Mouse (Mus musculus) megakaryocyte-erythroid progenitor cell, adult 5-6 weeks (primary cell): Measurements from ENCODE around the gene Cenpt. TPM values are rescaled to one million over a fixed set of nuclear protein-coding genes. Genes with fewer than 3 reads are reported as not detected.

Experiments
- ATAC-seq: replicated peaks from 2 replicates; pipeline ENCODE4 v1.8.0; 2016; ENCODE audit warnings: mild to moderate bottlenecking, inconsistent platforms; ENCODE audit not compliant: severe bottlenecking, poor library complexity, low FRiP score, low TSS enrichment
- total RNA-seq, 2 experiments: library from RNA; stranded (forward) in 1 of 2; stranded (reverse) in 1 of 2; fragments of 200-1000, 215-1000 nt in 1 of 2; fragments of >200 nt in 1 of 2; fragmentation: Nextera tagmentation in 1 of 2; gene quantifications; 2 replicates each; pipeline ENCODE4 v1.2.3; 2014 to 2017

The Cenpt gene
- total RNA-seq, 2 experiments from 2014 or later = 14.2 to 47.6 TPM

DNA sequence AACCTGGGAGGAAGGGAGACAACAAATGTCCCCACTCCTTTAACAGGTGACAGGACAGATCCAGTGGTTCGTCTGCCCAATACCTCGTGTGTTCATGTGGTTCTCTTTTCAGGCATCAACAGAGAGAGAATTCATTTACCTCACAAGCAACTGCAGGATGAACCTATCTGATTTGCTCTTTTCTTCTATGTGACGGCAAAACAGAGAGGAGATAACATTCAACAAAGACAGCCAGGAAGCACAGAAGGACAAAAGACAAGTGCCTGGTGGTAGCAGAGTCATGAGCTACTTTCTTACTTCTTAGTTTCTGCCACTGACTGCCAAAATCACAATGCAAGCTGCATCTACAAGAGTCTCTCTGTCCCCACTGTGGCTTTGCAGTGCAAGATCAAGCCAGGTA lies 41.5 kb downstream of the Cenpt start:
- ATAC-seq = 0 out of 2 replicates have a peak, but pooled peaks have one; percentile 31

DNA sequence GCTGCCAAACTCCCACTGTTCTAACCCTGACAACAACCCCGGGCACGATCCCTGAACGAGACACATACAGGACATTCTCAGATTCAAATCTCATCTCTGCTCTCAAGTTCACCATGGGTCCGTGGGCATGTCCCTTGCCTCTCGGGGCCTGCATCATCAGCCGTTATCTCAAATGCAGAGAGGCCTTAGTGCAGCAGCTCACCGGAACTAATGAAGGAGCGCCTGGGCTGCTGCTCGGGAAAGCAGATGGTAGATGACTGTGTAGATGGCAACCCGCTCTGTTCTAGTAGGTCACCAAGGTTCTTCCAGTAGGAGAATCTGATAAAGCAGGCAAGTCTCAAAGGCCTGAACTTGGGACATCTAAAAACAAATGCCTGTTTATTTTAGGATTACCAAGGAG lies 42.0 kb downstream of the Cenpt start:
- peak; percentile 56 for ATAC-seq

DNA sequence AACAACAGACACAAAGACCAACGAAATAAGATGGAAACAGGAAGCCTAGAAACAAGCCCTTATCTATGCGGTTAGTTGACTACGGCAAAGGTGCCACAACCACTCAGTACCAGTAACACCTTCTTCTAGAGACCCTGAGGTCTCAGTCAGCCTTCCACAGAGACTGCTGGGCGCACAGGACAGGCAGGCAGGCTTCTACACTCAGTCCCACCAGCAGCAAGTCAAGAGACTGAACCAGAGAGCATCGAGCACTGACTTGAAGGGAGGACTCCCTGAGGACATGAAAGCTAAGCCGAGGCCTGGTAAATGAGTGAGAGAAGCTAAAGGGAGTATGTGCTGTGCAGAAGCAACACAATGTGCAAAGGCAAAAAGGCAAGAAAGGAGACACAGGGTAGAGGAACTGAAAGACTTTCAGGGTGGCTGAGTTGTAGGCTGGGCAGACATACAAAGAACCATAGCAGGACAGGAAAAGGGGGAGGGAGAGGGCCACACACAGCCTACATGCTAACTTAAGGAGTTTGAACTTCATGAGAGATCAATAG lies 42.8 kb downstream of the Cenpt start:
- no peak for ATAC-seq

DNA sequence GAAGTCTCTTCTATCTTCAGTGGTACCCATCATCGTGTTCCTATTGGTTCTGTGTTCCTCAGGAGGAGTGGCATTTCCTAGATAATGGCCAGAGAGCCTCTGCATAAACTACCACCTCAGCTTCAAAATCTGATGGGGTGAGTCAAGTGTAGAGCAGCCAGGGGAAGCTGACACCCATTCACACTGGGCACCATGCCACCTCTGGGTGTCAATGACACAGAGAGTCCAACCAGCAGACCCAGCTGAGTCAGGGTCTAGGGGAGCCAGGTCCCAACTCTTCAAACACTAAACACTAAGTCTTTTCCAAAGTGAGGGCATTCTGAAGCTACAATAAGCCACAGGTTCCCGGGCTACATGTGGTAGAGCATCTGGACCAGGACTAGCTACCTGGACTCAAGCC lies 44.6 kb downstream of the Cenpt start:
- peak; percentile 48 for ATAC-seq

DNA sequence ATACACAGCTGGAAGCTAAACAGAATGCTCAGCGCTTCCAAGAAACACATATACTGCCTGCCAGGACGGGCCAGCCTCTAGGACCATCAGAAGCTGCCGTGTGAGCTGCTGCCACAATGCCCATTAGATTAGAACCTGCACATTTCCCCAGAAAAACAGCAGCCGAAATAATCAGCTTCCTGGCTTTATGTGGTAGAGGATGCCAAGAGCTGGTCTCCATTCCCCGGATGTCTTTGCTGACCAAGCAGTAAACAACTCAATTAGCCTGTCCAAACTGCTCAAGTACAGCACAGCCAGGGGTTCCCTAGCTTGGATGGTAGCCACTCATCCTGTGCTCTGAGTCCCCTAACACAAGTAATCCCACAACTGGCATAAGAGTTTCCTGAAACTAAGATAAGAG lies 45.3 kb downstream of the Cenpt start:
- no peak for ATAC-seq

DNA sequence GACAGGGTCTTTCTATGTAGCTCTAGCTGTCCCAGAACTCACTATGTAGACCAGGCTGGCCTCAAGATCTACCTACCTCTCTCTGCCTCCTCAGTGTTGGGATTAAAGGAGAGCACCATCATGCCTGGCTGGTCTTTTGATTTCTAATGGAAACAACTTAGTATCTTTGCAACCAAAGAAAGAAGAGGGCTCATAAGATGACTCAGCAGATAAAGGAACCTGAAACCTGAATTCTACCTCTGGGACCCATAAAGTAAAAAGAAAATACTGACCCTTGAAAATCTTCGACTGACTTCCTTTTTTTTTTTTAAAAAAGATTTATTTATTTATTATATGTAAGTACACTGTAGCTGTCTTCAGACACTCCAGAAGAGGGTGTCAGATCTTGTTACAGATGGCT lies 47.1 kb downstream of the Cenpt start:
- ATAC-seq = no peak

DNA sequence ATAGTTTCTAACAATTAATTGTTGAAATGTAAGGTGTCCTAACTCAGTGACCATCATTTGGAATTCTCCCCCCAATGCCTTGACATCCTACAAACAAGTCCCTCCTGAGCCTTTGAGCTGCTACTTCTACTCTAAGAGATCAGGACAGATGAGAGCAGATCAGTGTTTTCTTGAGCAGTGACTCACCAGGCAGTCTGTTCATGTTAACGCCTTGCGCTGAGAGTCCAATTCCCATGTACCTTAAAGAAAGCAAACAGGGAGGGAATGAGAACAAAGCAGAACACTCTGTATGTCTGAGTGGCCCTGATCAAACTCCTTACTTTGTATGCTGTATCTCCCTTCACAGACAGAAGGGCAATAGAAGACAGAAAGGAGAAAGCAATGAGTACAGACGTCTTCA lies 47.7 kb downstream of the Cenpt start:
- ATAC-seq = no peak

DNA sequence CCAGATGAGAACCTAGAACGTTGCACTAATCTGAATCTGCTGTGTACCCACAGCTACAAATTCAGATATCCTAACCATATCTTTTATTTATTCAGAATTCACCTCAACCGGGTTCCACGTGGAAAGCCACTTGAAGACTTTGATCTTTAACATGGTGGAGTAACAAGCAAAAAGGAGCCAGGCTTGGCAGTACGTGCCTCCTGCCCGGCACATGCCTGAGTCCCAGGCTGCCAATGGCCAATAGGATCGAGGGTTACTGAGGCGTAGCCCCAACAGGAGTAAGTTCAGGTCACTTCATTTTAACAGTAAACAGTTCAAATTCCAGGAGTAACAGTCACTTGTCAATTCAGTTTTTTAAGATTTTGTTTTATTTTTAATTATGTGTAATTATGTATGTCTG lies 48.3 kb downstream of the Cenpt start:
- ATAC-seq = no peak

DNA sequence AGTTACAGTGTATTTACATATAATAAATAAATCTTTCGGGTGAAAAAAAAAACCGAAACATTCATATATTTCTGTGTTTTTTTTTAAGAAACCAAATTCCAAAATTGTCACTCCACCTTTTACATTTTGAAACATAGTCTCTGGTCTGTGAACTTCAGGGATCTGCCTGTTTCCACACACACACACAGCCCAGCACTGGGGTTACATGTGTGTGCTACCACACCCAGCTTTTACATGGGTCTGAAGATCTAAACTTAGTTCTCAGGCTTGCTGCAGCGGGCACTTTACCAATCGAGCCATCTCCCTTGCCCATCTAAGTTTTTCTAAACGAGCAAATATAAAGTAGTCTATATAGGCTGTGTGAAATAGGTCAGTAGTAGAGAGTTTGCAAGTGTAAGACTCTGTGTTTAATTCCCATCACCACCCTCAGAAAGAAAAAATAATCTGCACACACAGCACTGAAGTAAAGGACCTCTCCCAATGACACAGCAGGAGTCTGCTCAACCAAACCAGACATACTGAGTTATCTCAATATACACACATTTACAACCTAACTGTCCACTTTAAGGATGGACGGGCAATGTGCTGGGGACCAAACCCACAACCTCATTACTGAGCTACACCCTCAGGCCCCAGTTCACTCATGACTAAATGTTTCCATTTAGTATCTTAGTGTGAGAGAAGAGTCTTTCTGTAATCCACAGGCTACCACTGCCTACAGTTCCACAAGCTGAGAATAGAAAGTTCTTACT lies 51.7 kb downstream of the Cenpt start:
- ATAC-seq = peak; percentile 85

DNA sequence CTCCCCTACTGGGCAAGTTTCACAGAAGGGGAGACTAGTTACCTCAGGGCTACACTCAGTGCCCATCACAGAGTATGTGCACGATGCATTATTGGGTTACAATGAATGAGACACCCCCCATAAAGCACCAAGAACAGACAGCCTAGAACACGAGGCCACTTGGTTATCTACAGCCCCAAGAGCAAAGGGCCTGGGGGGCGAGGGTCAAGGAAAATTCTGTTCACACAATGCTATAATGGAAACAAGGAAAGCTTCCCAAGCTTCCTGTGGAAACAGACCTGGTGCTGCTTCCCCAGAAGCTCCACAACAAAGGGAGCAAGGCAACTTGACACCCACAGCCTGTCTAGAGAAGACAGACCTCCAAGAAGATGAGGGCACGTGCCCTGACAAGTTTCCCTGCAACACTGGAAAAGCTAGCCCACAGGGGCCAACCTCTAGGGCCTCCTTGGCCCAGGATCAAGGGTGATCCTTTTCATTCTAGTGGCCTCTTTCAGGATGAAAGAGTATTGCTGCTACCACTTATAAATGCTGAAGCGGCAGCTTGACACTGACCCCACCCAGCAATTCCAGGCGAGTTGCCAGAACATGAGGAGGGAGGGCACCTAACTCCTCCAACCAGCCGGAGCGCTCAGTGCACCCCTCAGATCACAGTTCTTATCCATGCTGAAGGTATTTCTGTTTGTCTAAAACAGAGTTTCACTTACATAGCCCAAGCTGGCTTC lies 53.8 kb downstream of the Cenpt start:
- peak; percentile 84 for ATAC-seq

DNA sequence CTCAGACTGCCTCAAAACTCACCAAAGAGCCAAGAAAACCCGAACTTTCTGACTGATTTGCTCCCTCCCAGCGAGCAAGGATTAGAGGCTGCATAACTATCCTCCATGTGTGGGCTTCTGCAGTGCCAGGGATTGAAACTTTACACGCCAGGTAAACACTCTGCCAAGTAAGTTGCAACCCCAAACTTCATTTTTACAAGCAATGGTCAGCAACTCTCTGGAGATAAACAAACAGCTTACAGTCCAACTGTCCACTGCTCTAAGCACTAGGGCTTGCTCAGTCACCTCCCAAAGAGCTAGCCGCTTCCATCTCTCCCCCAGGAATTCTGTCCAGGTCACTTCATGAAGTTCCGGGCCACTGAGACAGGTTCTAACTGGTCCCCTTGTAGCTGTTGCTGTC lies 54.7 kb downstream of the Cenpt start:
- no peak for ATAC-seq

DNA sequence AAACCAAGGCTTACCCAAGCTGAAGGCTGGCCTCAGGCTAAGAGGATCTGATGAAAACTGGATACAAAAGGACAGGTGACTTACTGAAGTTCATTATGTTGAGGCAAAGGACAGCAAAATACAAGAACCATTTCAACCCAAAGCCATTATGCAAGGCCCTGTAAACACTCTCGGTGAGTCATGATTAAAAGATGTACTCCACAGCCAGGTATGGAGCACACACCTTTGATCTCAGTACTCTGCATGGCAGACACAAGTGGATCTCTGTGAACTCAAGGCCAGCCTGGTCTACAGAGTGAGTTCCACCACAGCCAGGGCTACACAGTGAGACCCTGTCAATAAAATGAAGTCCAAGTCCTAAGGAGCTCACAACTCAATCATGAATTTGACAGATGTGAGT lies 57.3 kb downstream of the Cenpt start:
- no peak for ATAC-seq

Other genes starting within 250 kb of the Cenpt start
- gene Ripor1, start 248.0 kb downstream of the Cenpt start, total RNA-seq (2014; fragmentation: Nextera tagmentation) = 148 and 206 TPM in 2 replicates
- 16.7 and 20.6 TPM in 2 replicates for gene Ripor1, start 248.0 kb downstream of the Cenpt start, total RNA-seq (2017)
- 96.1 and 112 TPM in 2 replicates for gene Ctcf, start 216.7 kb downstream of the Cenpt start, total RNA-seq (2014; fragmentation: Nextera tagmentation)
- gene Ctcf, start 216.7 kb downstream of the Cenpt start, total RNA-seq (2017) = 113 and 160 TPM in 2 replicates
- gene Agrp, start 215.9 kb downstream of the Cenpt start, total RNA-seq (2014; fragmentation: Nextera tagmentation) = not detected in 2 replicates
- gene Agrp, start 215.9 kb downstream of the Cenpt start, total RNA-seq (2017) = not detected in 2 replicates
- 5.7 and 7.1 TPM in 2 replicates for gene Carmil2, start 167.0 kb downstream of the Cenpt start, total RNA-seq (2014; fragmentation: Nextera tagmentation)
- 1.1 and 2.7 TPM in 2 replicates for gene Carmil2, start 167.0 kb downstream of the Cenpt start, total RNA-seq (2017)
- 60.3 and 83.6 TPM in 2 replicates for gene Acd, start 152.2 kb downstream of the Cenpt start, total RNA-seq (2014; fragmentation: Nextera tagmentation)
- 20.6 and 46.8 TPM in 2 replicates for gene Acd, start 152.2 kb downstream of the Cenpt start, total RNA-seq (2017)
- gene Pard6a, start 152.1 kb downstream of the Cenpt start, total RNA-seq (2014; fragmentation: Nextera tagmentation) = 9.1 and 16.5 TPM in 2 replicates
- gene Pard6a, start 152.1 kb downstream of the Cenpt start, total RNA-seq (2017) = 2.6 and 13.0 TPM in 2 replicates
- gene 4933405L10Rik, start 145.6 kb downstream of the Cenpt start, total RNA-seq (2014; fragmentation: Nextera tagmentation) = not detected in 2 replicates
- not detected in 2 replicates for gene 4933405L10Rik, start 145.6 kb downstream of the Cenpt start, total RNA-seq (2017)
- gene Enkd1, start 145.1 kb downstream of the Cenpt start, total RNA-seq (2014; fragmentation: Nextera tagmentation) = 15.8 and 25.4 TPM in 2 replicates
- 7.4 and 9.9 TPM in 2 replicates for gene Enkd1, start 145.1 kb downstream of the Cenpt start, total RNA-seq (2017)
- 2.3 and 2.7 TPM in 2 replicates for gene Gfod2, start 94.6 kb downstream of the Cenpt start, total RNA-seq (2014; fragmentation: Nextera tagmentation)
- 3.1 and 9.8 TPM in 2 replicates for gene Gfod2, start 94.6 kb downstream of the Cenpt start, total RNA-seq (2017)
- gene Ranbp10, start 25.9 kb downstream of the Cenpt start, total RNA-seq (2014; fragmentation: Nextera tagmentation) = 34.9 and 36.4 TPM in 2 replicates
- 8.3 and 16.0 TPM in 2 replicates for gene Ranbp10, start 25.9 kb downstream of the Cenpt start, total RNA-seq (2017)
- not detected in 2 replicates for gene Tsnaxip1, start 25.5 kb downstream of the Cenpt start, total RNA-seq (2014; fragmentation: Nextera tagmentation)
- not detected in 2 replicates for gene Tsnaxip1, start 25.5 kb downstream of the Cenpt start, total RNA-seq (2017)
- gene Thap11, start 1.9 kb upstream of the Cenpt start, total RNA-seq (2014; fragmentation: Nextera tagmentation) = 24.4 and 27.1 TPM in 2 replicates
- 18.5 and 33.4 TPM in 2 replicates for gene Thap11, start 1.9 kb upstream of the Cenpt start, total RNA-seq (2017)
- gene Nutf2, start 7.3 kb upstream of the Cenpt start, total RNA-seq (2014; fragmentation: Nextera tagmentation) = 174 and 237 TPM in 2 replicates
- gene Nutf2, start 7.3 kb upstream of the Cenpt start, total RNA-seq (2017) = 29.3 and 101 TPM in 2 replicates
- gene Edc4, start 27.6 kb upstream of the Cenpt start, total RNA-seq (2014; fragmentation: Nextera tagmentation) = 45.9 and 46.3 TPM in 2 replicates
- 25.9 and 38.4 TPM in 2 replicates for gene Edc4, start 27.6 kb upstream of the Cenpt start, total RNA-seq (2017)
- 2.0 and 3.3 TPM in 2 replicates for gene Nrn1l, start 40.3 kb upstream of the Cenpt start, total RNA-seq (2014; fragmentation: Nextera tagmentation)
- gene Nrn1l, start 40.3 kb upstream of the Cenpt start, total RNA-seq (2017) = not detected in 2 replicates
- 16.8 and 17.5 TPM in 2 replicates for gene Pskh1, start 47.2 kb upstream of the Cenpt start, total RNA-seq (2014; fragmentation: Nextera tagmentation)
- gene Pskh1, start 47.2 kb upstream of the Cenpt start, total RNA-seq (2017) = 15.4 and 17.3 TPM in 2 replicates
- gene Ctrl, start 80.6 kb upstream of the Cenpt start, total RNA-seq (2014; fragmentation: Nextera tagmentation) = 1.6 TPM in 1 of 2 replicates, not detected in the other
- not detected in 2 replicates for gene Ctrl, start 80.6 kb upstream of the Cenpt start, total RNA-seq (2017)
- gene Psmb10, start 85.2 kb upstream of the Cenpt start, total RNA-seq (2014; fragmentation: Nextera tagmentation) = 93.9 and 150 TPM in 2 replicates
- 29.5 and 38.9 TPM in 2 replicates for gene Psmb10, start 85.2 kb upstream of the Cenpt start, total RNA-seq (2017)
- gene Lcat, start 90.1 kb upstream of the Cenpt start, total RNA-seq (2014; fragmentation: Nextera tagmentation) = 3.7 and 4.6 TPM in 2 replicates
- 1.5 TPM in 1 of 2 replicates, not detected in the other for gene Lcat, start 90.1 kb upstream of the Cenpt start, total RNA-seq (2017)
- gene Slc12a4, start 112.8 kb upstream of the Cenpt start, total RNA-seq (2014; fragmentation: Nextera tagmentation) = 11.4 and 14.2 TPM in 2 replicates
- gene Slc12a4, start 112.8 kb upstream of the Cenpt start, total RNA-seq (2017) = 4.7 and 10.5 TPM in 2 replicates
- gene Dpep3, start 126.2 kb upstream of the Cenpt start, total RNA-seq (2014; fragmentation: Nextera tagmentation) = not detected in 2 replicates
- gene Dpep3, start 126.2 kb upstream of the Cenpt start, total RNA-seq (2017) = not detected in 2 replicates
- 23.0 and 28.9 TPM in 2 replicates for gene Dus2, start 138.1 kb upstream of the Cenpt start, total RNA-seq (2014; fragmentation: Nextera tagmentation)
- 13.8 and 22.5 TPM in 2 replicates for gene Dus2, start 138.1 kb upstream of the Cenpt start, total RNA-seq (2017)
- not detected in 2 replicates for gene Dpep2nb, start 152.7 kb upstream of the Cenpt start, total RNA-seq (2014; fragmentation: Nextera tagmentation)
- gene Dpep2nb, start 152.7 kb upstream of the Cenpt start, total RNA-seq (2017) = not detected in 2 replicates
- 11.6 and 18.3 TPM in 2 replicates for gene Ddx28, start 158.6 kb upstream of the Cenpt start, total RNA-seq (2014; fragmentation: Nextera tagmentation)
- 11.8 and 14.4 TPM in 2 replicates for gene Ddx28, start 158.6 kb upstream of the Cenpt start, total RNA-seq (2017)
- 102 and 103 TPM in 2 replicates for gene Nfatc3, start 205.6 kb upstream of the Cenpt start, total RNA-seq (2014; fragmentation: Nextera tagmentation)
- 35.0 and 35.3 TPM in 2 replicates for gene Nfatc3, start 205.6 kb upstream of the Cenpt start, total RNA-seq (2017)